Mouse (Mus musculus): Measurements from ENCODE around the gene Pdk1. TPM values are rescaled to one million over a fixed set of nuclear protein-coding genes. Genes with fewer than 3 reads are reported as not detected.

The Pdk1 gene
- polyA plus RNA-seq, 1 experiment from 2014 or later: 24.2 TPM

DNA sequence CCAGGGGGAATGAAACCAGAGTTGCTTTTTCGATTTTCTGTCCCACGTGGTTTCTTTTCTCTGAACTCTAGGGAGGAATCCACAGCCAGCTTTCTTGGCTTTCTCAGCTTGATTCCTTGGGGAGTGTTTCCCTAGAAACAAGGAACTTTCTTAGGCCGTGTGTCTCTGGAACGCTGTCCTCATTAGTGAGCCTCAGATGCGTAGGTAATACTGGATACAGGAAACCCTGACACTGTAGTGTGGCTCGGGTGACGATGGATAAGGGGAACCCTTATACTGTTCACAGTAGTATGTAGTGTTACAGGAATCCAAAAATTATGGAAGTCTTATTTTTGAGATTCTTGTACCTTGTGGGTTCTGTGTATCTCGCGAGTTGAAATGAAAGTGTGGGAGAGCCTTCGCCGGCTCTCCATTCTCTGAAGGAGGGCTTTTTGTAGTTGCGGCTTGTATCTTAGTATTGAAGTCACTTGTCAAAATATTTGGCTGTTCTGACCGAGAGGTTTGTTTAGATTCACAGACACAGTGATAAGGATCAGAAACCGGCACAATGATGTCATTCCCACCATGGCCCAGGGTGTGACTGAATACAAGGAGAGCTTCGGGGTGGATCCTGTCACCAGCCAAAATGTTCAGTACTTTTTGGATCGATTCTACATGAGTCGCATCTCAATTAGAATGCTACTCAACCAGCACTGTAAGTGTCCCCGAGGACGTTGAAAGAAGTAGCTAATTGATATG is 10.1 kb downstream of the Pdk1 start:
- no peaks in the 10 kb centered on the region for H3K27me3 ChIP-seq (replicated peaks; ENCODE audit: control insufficient read depth, insufficient read depth, low read length)
- H3K27ac ChIP-seq (ENCODE audit: low read length): no peak overlapping the region
- 0 out of 2 replicates have a peak, but pooled peaks cover 4% of the 10 kb centered on the region for H3K36me3 ChIP-seq (ENCODE audit: control insufficient read depth, insufficient read depth)
- no peaks in the 10 kb centered on the region for H3K4me1 ChIP-seq (replicated peaks; ENCODE audit: control insufficient read depth, insufficient read depth, low read length)
- H3K4me2 ChIP-seq (ENCODE audit: low read length): no peak overlapping the region
- WGBS: 49% methylated on average over 19 of the region's 19 CpGs
- H3K9ac ChIP-seq (replicated peaks; ENCODE audit: low read depth, low read length): no peak overlapping the region
- no peak for ATAC-seq
- H3K4me3 ChIP-seq (replicated peaks; ENCODE audit: low read length): no peak overlapping the region
- no peaks in the 10 kb centered on the region for H3K9me3 ChIP-seq (ENCODE audit: control insufficient read depth, low read length)

DNA sequence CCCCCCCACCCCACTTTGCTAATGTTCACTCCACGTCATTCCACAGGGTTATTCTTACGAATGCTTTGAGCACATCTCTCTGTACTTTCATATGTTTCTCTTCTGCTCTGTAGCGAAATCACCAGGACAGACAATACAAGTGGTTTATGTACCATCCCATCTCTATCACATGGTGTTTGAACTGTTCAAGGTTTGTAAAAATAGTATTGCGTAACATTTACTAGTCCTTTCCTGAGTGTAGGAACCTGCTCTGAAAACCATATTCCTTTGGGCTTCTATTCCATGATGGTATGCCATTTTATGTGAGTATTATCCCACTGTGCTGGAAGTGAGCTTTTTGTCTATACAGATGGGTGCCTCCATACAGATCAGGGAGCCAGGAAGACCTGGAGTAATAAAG is 14.2 kb downstream of the Pdk1 start:
- ATAC-seq: no peak
- H3K27ac ChIP-seq (ENCODE audit: low read length): no peak overlapping the region
- 98% methylated on average over 4 of the region's 4 CpGs for WGBS
- no peak overlapping the region for H3K4me3 ChIP-seq (replicated peaks; ENCODE audit: low read length)
- no peaks in the 10 kb centered on the region for H3K36me3 ChIP-seq (ENCODE audit: control insufficient read depth, insufficient read depth)
- no peak overlapping the region for H3K9ac ChIP-seq (replicated peaks; ENCODE audit: low read depth, low read length)
- no peaks in the 10 kb centered on the region for H3K4me1 ChIP-seq (replicated peaks; ENCODE audit: control insufficient read depth, insufficient read depth, low read length)
- H3K9me3 ChIP-seq (ENCODE audit: control insufficient read depth, low read length): no peaks in the 10 kb centered on the region
- H3K4me2 ChIP-seq (ENCODE audit: low read length): no peak overlapping the region
- H3K27me3 ChIP-seq (replicated peaks; ENCODE audit: control insufficient read depth, insufficient read depth, low read length): no peaks in the 10 kb centered on the region

GRCm38 (mm10) chr2:71888437-71888836 is 15.4 kb downstream of the Pdk1 start:
- no peak overlapping the region for H3K4me2 ChIP-seq (ENCODE audit: low read length)
- H3K27ac ChIP-seq (ENCODE audit: low read length): no peak overlapping the region
- no peaks in the 10 kb centered on the region for H3K27me3 ChIP-seq (replicated peaks; ENCODE audit: control insufficient read depth, insufficient read depth, low read length)
- WGBS: 81% methylated on average over 4 of the region's 4 CpGs
- no peaks in the 10 kb centered on the region for H3K9me3 ChIP-seq (ENCODE audit: control insufficient read depth, low read length)
- no peak for ATAC-seq
- peaks cover 2% of the 10 kb centered on the region for H3K36me3 ChIP-seq (ENCODE audit: control insufficient read depth, insufficient read depth)
- H3K9ac ChIP-seq (replicated peaks; ENCODE audit: low read depth, low read length): no peak overlapping the region
- H3K4me1 ChIP-seq (replicated peaks; ENCODE audit: control insufficient read depth, insufficient read depth, low read length): no peaks in the 10 kb centered on the region
- no peak overlapping the region for H3K4me3 ChIP-seq (replicated peaks; ENCODE audit: low read length)

GRCm38 (mm10) chr2:71891536-71891935 is 18.5 kb downstream of the Pdk1 start:
- WGBS: 93% methylated on average over 2 of the region's 2 CpGs
- no peak overlapping the region for H3K27ac ChIP-seq (ENCODE audit: low read length)
- H3K4me3 ChIP-seq (replicated peaks; ENCODE audit: low read length): no peak overlapping the region
- no peak overlapping the region for H3K9ac ChIP-seq (replicated peaks; ENCODE audit: low read depth, low read length)
- H3K27me3 ChIP-seq (replicated peaks; ENCODE audit: control insufficient read depth, insufficient read depth, low read length): no peaks in the 10 kb centered on the region
- H3K4me1 ChIP-seq (replicated peaks; ENCODE audit: control insufficient read depth, insufficient read depth, low read length): no peaks in the 10 kb centered on the region
- no peak overlapping the region for H3K4me2 ChIP-seq (ENCODE audit: low read length)
- H3K9me3 ChIP-seq (ENCODE audit: control insufficient read depth, low read length): no peaks in the 10 kb centered on the region
- peaks cover 2% of the 10 kb centered on the region for H3K36me3 ChIP-seq (ENCODE audit: control insufficient read depth, insufficient read depth)
- ATAC-seq: no peak

DNA sequence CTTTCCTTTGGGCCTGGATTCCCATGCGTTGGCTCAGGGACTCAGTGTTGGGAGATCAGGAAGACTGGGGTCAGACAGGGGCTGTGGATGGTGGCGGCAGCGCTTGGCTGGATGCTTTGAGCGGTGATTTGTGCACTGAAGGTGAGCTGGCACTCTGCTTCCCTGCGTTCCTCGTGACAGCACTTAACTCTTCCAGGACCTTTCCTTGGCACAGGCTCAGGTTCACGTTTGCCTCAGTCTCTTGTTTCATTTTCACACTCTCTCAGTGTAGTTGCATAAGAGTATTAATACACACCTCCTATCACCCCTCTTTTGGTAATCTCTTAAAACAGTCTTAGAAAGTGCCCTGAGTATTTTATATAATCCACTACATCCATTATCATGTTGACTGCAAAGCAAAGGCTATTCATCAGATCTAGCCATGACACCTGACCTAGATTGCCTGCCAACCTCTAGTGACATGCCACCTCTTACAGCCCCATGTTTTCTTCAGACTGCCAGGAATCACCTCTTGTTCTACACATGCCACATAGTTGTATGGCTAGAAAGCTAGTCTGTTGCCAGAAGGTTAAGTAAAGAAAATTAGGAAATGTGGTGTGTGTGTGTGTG is 19.8 kb downstream of the Pdk1 start:
- Histone ChIP-seq H3K4me2 (ENCODE audit: low read length) (no peak overlapping the region), H3K9ac (replicated peaks; ENCODE audit: low read depth, low read length) (no peak overlapping the region), H3K4me3 (replicated peaks; ENCODE audit: low read length) (no peak overlapping the region), H3K9me3 (ENCODE audit: control insufficient read depth, low read length) (no peaks in the 10 kb centered on the region), H3K36me3 (ENCODE audit: control insufficient read depth, insufficient read depth) (peaks cover 2% of the 10 kb centered on the region), H3K27me3 (replicated peaks; ENCODE audit: control insufficient read depth, insufficient read depth, low read length) (no peaks in the 10 kb centered on the region), H3K4me1 (replicated peaks; ENCODE audit: control insufficient read depth, insufficient read depth, low read length) (no peaks in the 10 kb centered on the region), H3K27ac (ENCODE audit: low read length) (no peak overlapping the region)
- no peak for ATAC-seq
- WGBS: 90% methylated on average over 7 of the region's 7 CpGs

- H3K27me3 ChIP-seq (replicated peaks; ENCODE audit: control insufficient read depth, insufficient read depth, low read length): no peaks in the 10 kb centered on the region
- no peak overlapping the region for H3K27ac ChIP-seq (ENCODE audit: low read length)
- 93% methylated on average over 13 of the region's 13 CpGs for WGBS
- H3K9me3 ChIP-seq (ENCODE audit: control insufficient read depth, low read length): no peaks in the 10 kb centered on the region
- H3K4me2 ChIP-seq (ENCODE audit: low read length): no peak overlapping the region
- no peak overlapping the region for H3K9ac ChIP-seq (replicated peaks; ENCODE audit: low read depth, low read length)
- no peak overlapping the region for H3K4me3 ChIP-seq (replicated peaks; ENCODE audit: low read length)
- H3K4me1 ChIP-seq (replicated peaks; ENCODE audit: control insufficient read depth, insufficient read depth, low read length): no peaks in the 10 kb centered on the region
- no peak for ATAC-seq
- H3K36me3 ChIP-seq (ENCODE audit: control insufficient read depth, insufficient read depth): peaks cover 2% of the 10 kb centered on the region
Measured at GRCm38 (mm10) chr2:71895596-71896286, 22.7 kb downstream of the Pdk1 start.

DNA sequence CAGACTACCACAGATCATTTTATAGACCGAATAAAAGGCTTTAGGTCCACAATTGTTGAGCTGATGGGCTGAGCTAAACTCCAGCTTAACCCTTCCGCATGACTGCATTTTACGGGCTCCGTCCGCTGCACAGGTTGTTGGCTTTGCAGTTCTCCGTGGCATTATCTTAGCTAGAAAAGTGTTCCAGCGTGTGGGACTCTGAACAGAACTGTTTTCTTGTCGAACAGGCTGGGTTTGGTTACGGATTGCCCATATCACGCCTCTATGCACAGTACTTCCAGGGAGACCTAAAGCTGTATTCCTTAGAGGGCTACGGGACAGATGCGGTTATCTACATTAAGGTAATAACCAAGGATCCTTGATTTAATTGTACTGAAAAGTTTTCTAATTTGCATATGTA is 24.4 kb downstream of the Pdk1 start:
- ATAC-seq: no peak
- peaks cover 2% of the 10 kb centered on the region for H3K36me3 ChIP-seq (ENCODE audit: control insufficient read depth, insufficient read depth)
- H3K27me3 ChIP-seq (replicated peaks; ENCODE audit: control insufficient read depth, insufficient read depth, low read length): no peaks in the 10 kb centered on the region
- no peak overlapping the region for H3K27ac ChIP-seq (ENCODE audit: low read length)
- no peak overlapping the region for H3K4me3 ChIP-seq (replicated peaks; ENCODE audit: low read length)
- H3K4me2 ChIP-seq (ENCODE audit: low read length): no peak overlapping the region
- H3K9ac ChIP-seq (replicated peaks; ENCODE audit: low read depth, low read length): no peak overlapping the region
- no peaks in the 10 kb centered on the region for H3K4me1 ChIP-seq (replicated peaks; ENCODE audit: control insufficient read depth, insufficient read depth, low read length)
- H3K9me3 ChIP-seq (ENCODE audit: control insufficient read depth, low read length): no peaks in the 10 kb centered on the region
- WGBS: 48% methylated on average over 12 of the region's 12 CpGs

GRCm38 (mm10) chr2:71898335-71898856 is 25.4 kb downstream of the Pdk1 start:
- Histone ChIP-seq H3K9ac (replicated peaks; ENCODE audit: low read depth, low read length) (no peak overlapping the region), H3K4me1 (replicated peaks; ENCODE audit: control insufficient read depth, insufficient read depth, low read length) (no peaks in the 10 kb centered on the region), H3K9me3 (ENCODE audit: control insufficient read depth, low read length) (no peaks in the 10 kb centered on the region), H3K36me3 (ENCODE audit: control insufficient read depth, insufficient read depth) (no peaks in the 10 kb centered on the region), H3K4me3 (replicated peaks; ENCODE audit: low read length) (no peak overlapping the region), H3K27ac (ENCODE audit: low read length) (no peak overlapping the region), H3K4me2 (ENCODE audit: low read length) (no peak overlapping the region), H3K27me3 (replicated peaks; ENCODE audit: control insufficient read depth, insufficient read depth, low read length) (no peaks in the 10 kb centered on the region)
- WGBS: 54% methylated on average over 8 of the region's 8 CpGs
- ATAC-seq: no peak

DNA sequence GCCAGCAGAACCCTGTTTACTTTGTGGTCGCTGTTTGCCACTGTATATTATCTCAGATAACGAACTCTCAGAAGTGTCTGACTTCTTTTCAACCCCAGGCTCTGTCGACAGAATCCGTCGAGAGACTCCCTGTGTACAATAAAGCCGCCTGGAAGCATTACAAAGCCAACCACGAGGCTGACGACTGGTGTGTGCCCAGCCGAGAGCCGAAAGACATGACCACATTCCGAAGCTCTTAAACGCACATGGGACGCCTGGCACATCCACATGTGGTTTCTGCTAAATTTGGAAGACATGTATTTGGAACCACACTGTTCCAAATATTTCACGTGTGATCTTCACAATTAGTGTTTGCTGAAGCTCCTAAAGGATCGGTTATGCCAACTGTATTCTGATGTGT is 26.9 kb downstream of the Pdk1 start:
- Histone ChIP-seq H3K4me1 (replicated peaks; ENCODE audit: control insufficient read depth, insufficient read depth, low read length) (no peaks in the 10 kb centered on the region), H3K4me2 (ENCODE audit: low read length) (no peak overlapping the region), H3K36me3 (ENCODE audit: control insufficient read depth, insufficient read depth) (no peaks in the 10 kb centered on the region), H3K4me3 (replicated peaks; ENCODE audit: low read length) (no peak overlapping the region), H3K9ac (replicated peaks; ENCODE audit: low read depth, low read length) (no peak overlapping the region), H3K9me3 (ENCODE audit: control insufficient read depth, low read length) (no peaks in the 10 kb centered on the region), H3K27me3 (replicated peaks; ENCODE audit: control insufficient read depth, insufficient read depth, low read length) (no peaks in the 10 kb centered on the region), H3K27ac (ENCODE audit: low read length) (no peak overlapping the region)
- WGBS: 62% methylated on average over 15 of the region's 15 CpGs
- no peak for ATAC-seq

Data from forebrain, embryonic 16.5 days (tissue).